Mouse (Mus musculus) hindbrain, embryonic 14.5 days (tissue): ENCODE data around the gene Olfr1360. TPM values are rescaled to one million over a fixed set of nuclear protein-coding genes. Genes with fewer than 3 reads are reported as not detected.
"Not testable (repeated sequence)": the region's sequence is repeated elsewhere in the genome, so short reads cannot be mapped to it uniquely, and the experiment has no call there.

Experiments used
- ATAC-seq: fragments of 200-750 bp; cut with Nextera tagmentation; 2 replicates; pipeline ENCODE4 v1.8.0; 2017; ENCODE audit warnings: moderate number of reproducible peaks, mild to moderate bottlenecking, moderate TSS enrichment, moderate library complexity; ENCODE audit not compliant: low FRiP score
- DNase-seq: peaks from one replicate; pipeline ENCODE4 v3.0.0-alpha.2; 2015; ENCODE audit warnings: low spot score
- H3K27ac ChIP-seq: fragments of 300-500 bp; sonication (generic); 2 replicates; pipeline ENCODE4 v1.5.1; 2014; ENCODE audit warnings: mild to moderate bottlenecking, moderate library complexity
- H3K27me3 ChIP-seq: fragments of 300-500 bp; sonication (generic); 2 replicates; pipeline ENCODE4 v1.6.1; 2014; ENCODE audit warnings: mild to moderate bottlenecking, low read length, mixed read lengths; ENCODE audit not compliant: control insufficient read depth, insufficient read depth
- H3K36me3 ChIP-seq: fragments of 300-500 bp; sonication (generic); replicated peaks from 2 replicates; pipeline ENCODE4 v1.6.1; 2014; ENCODE audit not compliant: control insufficient read depth, insufficient read depth
- H3K4me1 ChIP-seq: fragments of 300-500 bp; sonication (generic); replicated peaks from 2 replicates; pipeline ENCODE4 v1.6.1; 2014; ENCODE audit warnings: antibody characterized with exemption, low read length, mixed read lengths; ENCODE audit not compliant: control insufficient read depth, insufficient read depth
- H3K4me2 ChIP-seq: fragments of 300-500 bp; sonication (generic); replicated peaks from 2 replicates; pipeline ENCODE4 v1.6.1; 2014; ENCODE audit warnings: mild to moderate bottlenecking, moderate library complexity
- H3K4me3 ChIP-seq: fragments of 300-500 bp; sonication (generic); replicated peaks from 2 replicates; pipeline ENCODE4 v1.5.1; 2014; ENCODE audit warnings: mild to moderate bottlenecking, low read length
- H3K9ac ChIP-seq: fragments of 300-500 bp; sonication (generic); 2 replicates; pipeline ENCODE4 v1.6.1; 2014
- H3K9me3 ChIP-seq: fragments of 300-500 bp; sonication (generic); 2 replicates; pipeline ENCODE4 v1.6.1; 2016; ENCODE audit warnings: low read length; ENCODE audit not compliant: control insufficient read depth
- WGBS: fragments of 180-500 bp; shearing (Covaris S2); extraction: QIAGEN DNeasy Blood & Tissue Kit; methylation state at CpG from one replicate; pipeline ENCODE4 v1.1.7; 2014; 5-methylcytosine and 5-hydroxymethylcytosine counted together
- polyA plus RNA-seq: library from polyadenylated mRNA; unstranded; fragments of >200 nt; fragmentation: Nextera tagmentation; extraction: Ambion mirVana; gene quantifications from 2 replicates; pipeline ENCODE4 v1.2.1, GENCODE M21; 2014

Gene Olfr1360
- not detected in 2 replicates for polyA plus RNA-seq

DNA sequence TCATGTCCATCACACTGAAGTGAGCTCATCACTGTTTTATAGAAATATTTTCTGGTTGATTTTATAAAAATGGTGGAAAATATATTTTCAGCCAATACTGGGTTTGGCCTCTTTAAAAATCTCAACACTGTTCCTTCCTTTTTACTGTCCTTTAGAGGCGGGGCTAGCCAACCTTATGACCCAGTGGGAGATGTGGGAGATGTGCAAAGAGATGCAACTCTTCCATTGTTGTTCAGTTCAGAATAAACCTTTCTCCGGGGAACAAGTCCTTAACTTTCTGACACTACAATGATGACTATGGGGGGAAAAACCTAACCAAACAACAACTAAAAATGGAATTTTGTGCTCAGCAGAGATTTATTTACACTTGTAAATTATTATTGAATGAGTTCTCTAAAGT, at the start of gene Olfr1360:
TSS of gene Olfr1360 (minus strand) at position 101 of the 400 bp plus-strand sequence.
- no peaks in the 10 kb centered on the region for H3K27me3 ChIP-seq
- no peak within 1 kb of the TSS for H3K4me3 ChIP-seq
- no peaks in the 10 kb centered on the region for H3K9me3 ChIP-seq
- DNase-seq: no peak
- H3K36me3 ChIP-seq: no peaks in the 10 kb centered on the region
- no peak within 1 kb of the TSS for H3K27ac ChIP-seq
- H3K9ac ChIP-seq: no peak within 1 kb of the TSS
- H3K4me2 ChIP-seq: no peak within 1 kb of the TSS
- no peaks in the 10 kb centered on the region for H3K4me1 ChIP-seq
- no peak for ATAC-seq
- 89% methylated on average over 2 of the region's 2 CpGs for WGBS

DNA sequence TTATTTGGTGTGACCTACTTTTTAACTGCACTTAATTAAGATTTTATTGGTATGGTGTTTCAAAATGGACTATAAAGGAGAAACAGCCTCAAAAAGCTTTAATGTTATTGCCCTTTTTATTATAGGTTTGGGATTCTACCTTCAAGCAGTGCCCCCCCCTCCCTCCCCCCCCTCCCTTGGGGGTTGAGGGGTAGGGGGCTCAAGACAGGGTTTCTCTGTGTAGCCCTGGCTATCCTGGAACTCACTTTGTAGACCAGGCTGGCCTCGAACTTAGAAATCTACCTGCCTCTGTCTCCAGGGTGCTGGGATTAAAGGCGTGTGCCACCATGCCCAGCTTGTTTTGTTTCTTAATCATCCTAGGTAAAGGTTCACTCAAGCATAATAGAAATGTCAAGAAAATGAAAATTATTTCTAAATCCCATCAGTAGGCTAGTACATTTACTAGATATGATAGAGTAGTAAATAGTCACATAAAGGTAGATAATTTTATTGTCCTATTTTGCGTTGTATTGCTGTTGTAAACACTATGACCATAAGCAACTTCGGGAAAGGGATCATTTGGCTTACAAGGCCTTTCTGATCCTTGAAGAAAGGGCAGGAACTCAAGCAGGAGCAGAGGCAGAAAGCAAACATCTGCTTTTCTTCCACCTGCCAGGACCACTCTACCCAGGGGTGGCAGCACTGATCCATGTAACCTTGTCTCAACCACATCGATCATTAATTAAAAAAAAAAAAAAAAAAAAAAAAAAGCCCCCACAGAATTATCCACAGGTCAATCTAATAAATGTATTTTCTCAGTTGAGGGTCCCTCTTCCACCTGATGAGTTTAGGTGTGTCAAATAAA, 46.0 kb upstream of the Olfr1360 start:
- peak overlapping the region; percentile 69 for H3K4me2 ChIP-seq
- DNase-seq: no peak
- peaks cover 15% of the 10 kb centered on the region for H3K4me1 ChIP-seq
- H3K9me3 ChIP-seq: no peaks in the 10 kb centered on the region
- no peak overlapping the region for H3K9ac ChIP-seq
- no peaks in the 10 kb centered on the region for H3K27me3 ChIP-seq
- WGBS: 40% methylated on average over 5 of the region's 5 CpGs
- H3K27ac ChIP-seq: peak overlapping the region; percentile 85; the same call in 1 of the 2 replicates
- no peak overlapping the region for H3K4me3 ChIP-seq
- ATAC-seq: no peak
- no peaks in the 10 kb centered on the region for H3K36me3 ChIP-seq

DNA sequence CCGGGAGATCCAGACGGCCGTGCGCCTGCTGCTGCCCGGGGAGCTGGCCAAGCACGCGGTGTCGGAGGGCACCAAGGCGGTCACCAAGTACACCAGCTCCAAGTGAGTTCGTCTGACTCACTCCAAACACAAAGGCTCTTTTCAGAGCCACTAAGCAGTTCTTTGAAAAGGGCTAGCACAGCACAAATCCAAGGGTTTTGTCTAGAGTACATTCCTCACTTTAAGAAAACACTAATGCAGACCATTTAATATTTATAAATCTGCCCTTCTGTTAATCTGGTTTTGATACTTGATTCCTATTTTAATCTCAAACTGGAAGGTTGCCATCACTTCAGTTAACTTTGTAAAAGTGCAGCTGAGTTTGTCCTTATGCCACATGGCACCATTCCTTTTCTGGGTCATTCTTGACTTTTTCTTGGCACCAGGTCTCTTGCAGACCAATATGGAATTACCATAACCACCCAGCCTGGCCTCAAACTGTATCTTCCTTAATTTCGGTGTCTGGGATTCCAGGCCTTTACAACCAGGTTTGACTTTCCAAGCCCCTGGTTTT, 45.2 kb upstream of the Olfr1360 start:
- DNase-seq: peak; percentile 50
- H3K4me2 ChIP-seq: peak overlapping the region; percentile 69
- H3K4me3 ChIP-seq: peak overlapping the region; percentile 34
- H3K27ac ChIP-seq: peak overlapping the region; percentile 85
- 2% methylated on average over 11 of the region's 11 CpGs for WGBS
- H3K9ac ChIP-seq: peak overlapping the region; percentile 53
- no peaks in the 10 kb centered on the region for H3K36me3 ChIP-seq
- H3K4me1 ChIP-seq: peaks cover 17% of the 10 kb centered on the region
- H3K9me3 ChIP-seq: no peaks in the 10 kb centered on the region
- no peaks in the 10 kb centered on the region for H3K27me3 ChIP-seq
- ATAC-seq: peak; percentile 14; the same call in 1 of the 2 replicates

DNA sequence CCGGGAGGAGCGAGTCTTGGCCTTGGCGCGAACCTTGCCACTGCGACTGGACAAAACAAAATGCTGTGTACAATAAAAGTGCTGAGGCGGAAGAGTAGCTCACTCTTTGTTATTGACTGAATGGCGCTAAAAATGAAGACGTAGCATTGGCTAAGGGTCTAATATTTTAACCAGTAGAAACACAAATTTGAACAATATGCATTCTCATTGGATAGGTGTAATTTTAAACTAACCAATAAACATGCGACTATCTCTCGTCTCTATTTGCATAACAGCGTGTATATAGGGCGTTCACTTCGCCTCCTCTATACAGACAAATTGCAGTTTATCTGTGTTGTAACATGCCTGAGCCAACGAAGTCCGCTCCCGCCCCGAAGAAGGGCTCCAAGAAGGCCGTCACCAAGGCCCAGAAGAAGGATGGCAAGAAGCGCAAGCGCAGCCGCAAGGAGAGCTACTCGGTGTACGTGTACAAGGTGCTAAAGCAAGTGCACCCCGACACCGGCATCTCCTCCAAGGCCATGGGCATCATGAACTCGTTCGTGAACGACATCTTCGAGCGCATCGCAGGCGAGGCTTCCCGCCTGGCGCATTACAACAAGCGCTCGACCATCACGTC, 44.7 kb upstream of the Olfr1360 start, which contains the start of gene Hist1h2bm:
TSS of gene Hist1h2bm (plus strand) at position 288 of the 616 bp plus-strand sequence.
- H3K27ac ChIP-seq: peak within 1 kb of the TSS; percentile 85
- DNase-seq (peak; percentile 91), ATAC-seq (peak; percentile 97)
- H3K36me3 ChIP-seq, H3K27me3 ChIP-seq, H3K9me3 ChIP-seq: not testable (repeated sequence)
- peaks cover 20% of the 10 kb centered on the region for H3K4me1 ChIP-seq
- peak within 1 kb of the TSS; percentile 53 for H3K9ac ChIP-seq
- H3K4me3 ChIP-seq: peak within 1 kb of the TSS; percentile 34
- WGBS: under 1% methylated on average over 37 of the region's 37 CpGs
- H3K4me2 ChIP-seq: peak within 1 kb of the TSS; percentile 69

DNA sequence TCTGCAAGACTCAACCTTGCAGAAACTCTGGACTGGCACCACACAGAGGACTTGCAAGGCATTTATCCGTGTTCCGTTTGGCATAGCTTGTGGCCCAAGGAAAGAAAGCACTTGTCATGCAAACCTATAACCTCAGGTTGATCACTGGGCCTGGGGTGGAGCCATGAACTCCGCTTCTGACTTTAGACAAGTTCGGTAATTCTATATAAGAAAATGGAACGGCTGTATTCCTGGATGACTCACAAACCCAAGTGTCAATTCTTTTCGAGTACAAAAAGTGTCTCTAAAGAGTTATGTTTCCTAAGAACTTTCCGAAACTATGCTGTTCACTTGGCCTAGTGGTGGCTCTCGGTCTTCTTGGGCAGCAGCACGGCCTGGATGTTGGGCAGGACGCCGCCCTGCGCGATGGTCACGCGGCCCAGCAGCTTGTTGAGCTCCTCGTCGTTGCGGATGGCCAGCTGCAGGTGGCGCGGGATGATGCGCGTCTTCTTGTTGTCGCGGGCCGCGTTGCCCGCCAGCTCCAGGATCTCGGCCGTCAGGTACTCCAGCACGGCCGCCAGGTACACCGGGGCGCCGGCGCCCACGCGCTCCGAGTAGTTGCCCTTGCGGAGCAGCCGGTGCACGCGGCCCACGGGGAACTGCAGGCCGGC, 44.0 kb upstream of the Olfr1360 start:
- Histone ChIP-seq H3K4me2 (peak overlapping the region; percentile 69), H3K27ac (peak overlapping the region; percentile 65), H3K4me3 (peak overlapping the region; percentile 34), H3K9ac (peak overlapping the region; percentile 34; the same call in 1 of the 2 replicates), H3K4me1 (peaks cover 22% of the 10 kb centered on the region)
- H3K9me3 ChIP-seq, ATAC-seq, H3K27me3 ChIP-seq, DNase-seq, H3K36me3 ChIP-seq: not testable (repeated sequence)
- 2% methylated on average over 18 of the region's 44 CpGs for WGBS

DNA sequence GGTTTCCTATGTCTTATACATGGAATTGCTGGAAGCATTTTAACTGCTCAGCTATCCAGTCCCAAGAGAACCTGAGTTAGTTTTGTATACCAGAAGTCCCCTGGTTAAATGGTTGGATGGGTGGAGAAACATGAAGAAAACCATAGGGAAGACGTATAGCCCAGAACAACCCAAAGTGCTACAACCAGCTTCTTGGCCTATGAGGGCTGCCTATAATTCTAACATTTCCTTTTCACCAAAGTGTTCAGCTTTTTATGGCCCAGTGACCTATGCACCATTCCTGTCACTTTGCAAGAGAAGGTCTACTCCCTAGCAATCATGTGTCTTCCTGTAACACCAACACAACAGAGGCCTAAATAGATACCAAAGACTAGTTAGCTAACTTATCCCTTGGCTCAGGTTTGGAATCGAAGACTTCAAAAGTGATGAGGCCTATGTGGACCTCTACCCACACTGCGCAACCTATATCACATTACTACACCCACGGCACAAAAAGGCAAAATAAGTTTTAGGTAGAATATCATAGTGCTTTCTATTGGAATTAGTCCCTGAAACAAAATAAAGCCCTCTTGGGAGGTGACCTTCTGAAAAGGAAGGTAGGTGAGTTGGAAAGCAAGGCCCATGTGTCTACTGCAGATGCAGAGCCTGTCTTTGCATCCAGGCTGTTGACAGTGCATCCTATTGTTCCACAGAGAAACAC, 41.3 kb upstream of the Olfr1360 start:
- Histone ChIP-seq H3K9me3 (no peaks in the 10 kb centered on the region), H3K27me3 (no peaks in the 10 kb centered on the region), H3K9ac (peak overlapping the region; percentile 51), H3K27ac (no peak overlapping the region), H3K4me2 (peak overlapping the region; percentile 84), H3K4me1 (peaks cover 30% of the 10 kb centered on the region), H3K4me3 (peak overlapping the region; percentile 32), H3K36me3 (no peaks in the 10 kb centered on the region)
- DNase-seq (no peak), ATAC-seq (no peak)
- 61% methylated on average over 4 of the region's 4 CpGs for WGBS

DNA sequence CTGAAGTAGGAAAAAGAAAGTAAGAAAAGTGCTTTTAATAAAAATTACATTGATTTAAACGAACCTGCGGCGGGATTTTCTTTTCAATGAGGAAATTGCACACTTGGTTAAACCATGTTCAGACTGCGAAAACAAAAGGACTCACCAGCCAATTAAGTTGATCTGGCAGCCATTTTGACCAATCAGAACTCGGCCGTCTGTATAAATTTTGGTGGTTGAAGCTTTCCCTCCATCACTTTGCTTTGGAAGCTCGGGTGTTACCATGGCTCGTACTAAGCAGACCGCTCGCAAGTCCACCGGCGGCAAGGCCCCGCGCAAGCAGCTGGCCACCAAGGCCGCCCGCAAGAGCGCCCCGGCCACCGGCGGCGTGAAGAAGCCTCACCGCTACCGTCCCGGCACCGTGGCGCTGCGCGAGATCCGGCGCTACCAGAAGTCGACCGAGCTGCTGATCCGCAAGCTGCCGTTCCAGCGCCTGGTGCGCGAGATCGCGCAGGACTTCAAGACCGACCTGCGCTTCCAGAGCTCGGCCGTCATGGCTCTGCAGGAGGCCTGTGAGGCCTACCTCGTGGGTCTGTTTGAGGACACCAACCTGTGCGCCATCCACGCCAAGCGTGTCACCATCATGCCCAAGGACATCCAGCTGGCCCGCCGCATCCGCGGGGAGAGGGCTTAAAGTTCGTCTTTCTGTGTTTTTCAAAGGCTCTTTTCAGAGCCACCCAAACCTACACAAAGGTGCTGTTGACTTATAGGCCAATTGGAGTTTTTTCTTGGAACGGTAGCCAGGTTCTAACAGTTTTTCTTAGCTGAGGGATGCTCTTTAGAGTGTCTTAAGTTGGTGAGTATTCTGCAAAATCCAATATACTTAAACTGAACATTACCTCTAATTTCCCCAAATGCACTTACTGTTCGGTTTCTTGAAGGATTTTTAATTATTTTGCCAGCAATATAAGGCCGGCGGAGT, 40.5 kb upstream of the Olfr1360 start, which contains the start of gene Hist1h3h:
TSS of gene Hist1h3h (plus strand) at position 263 of the 961 bp plus-strand sequence.
- not testable (repeated sequence) for H3K27me3 ChIP-seq, H3K36me3 ChIP-seq, H3K9me3 ChIP-seq
- peak within 1 kb of the TSS; percentile 87 for H3K27ac ChIP-seq
- peak within 1 kb of the TSS; percentile 62 for H3K9ac ChIP-seq
- DNase-seq: peak; percentile 92
- peaks cover 29% of the 10 kb centered on the region for H3K4me1 ChIP-seq
- peak within 1 kb of the TSS; percentile 84 for H3K4me2 ChIP-seq
- H3K4me3 ChIP-seq: peak within 1 kb of the TSS; percentile 32
- WGBS: under 1% methylated on average over 24 of the region's 56 CpGs
- peak; percentile 52 for ATAC-seq
